Mouse (Mus musculus) spleen, postnatal 10 days (tissue): ENCODE measurements around the gene Ranbp9.

Experiments used
- DNase-seq, 2 experiments: peaks; one replicate each; pipeline ENCODE4 v3.0.0; 2021 to 2022; ENCODE audit warnings: low spot score in 2 of 2

Ranbp9 gene

GRCm38 (mm10) chr13:43480957-43481858 is at the start of gene Ranbp9:
Ranbp9 (minus strand) TSS chr13:43481282.
- peak; percentile 82 for DNase-seq

- DNase-seq, result no peak
These were observed 49.2 kb upstream of the Ranbp9 start for GRCm38 (mm10) chr13:43530129-43530831.

GRCm38 (mm10) chr13:43526289-43526688 is 45.2 kb upstream of the Ranbp9 start:
- DNase-seq, result no peak

- DNase-seq, result no peak
These were observed 44.5 kb upstream of the Ranbp9 start for GRCm38 (mm10) chr13:43525363-43526134.

- DNase-seq, result no peak
These were observed 43.6 kb upstream of the Ranbp9 start for GRCm38 (mm10) chr13:43524491-43525362.

GRCm38 (mm10) chr13:43523906-43524480 is 42.9 kb upstream of the Ranbp9 start:
- DNase-seq, result no peak

- DNase-seq, result no peak
These were observed 40.9 kb upstream of the Ranbp9 start for GRCm38 (mm10) chr13:43521940-43522339.

- no peak for DNase-seq
These were observed 38.2 kb upstream of the Ranbp9 start for GRCm38 (mm10) chr13:43519251-43519650.

GRCm38 (mm10) chr13:43517371-43517770 is 36.3 kb upstream of the Ranbp9 start:
- DNase-seq, result no peak

- DNase-seq, result no peak
These were observed 35.8 kb upstream of the Ranbp9 start for GRCm38 (mm10) chr13:43516931-43517330.

- DNase-seq, result no peak
These were observed 35.0 kb upstream of the Ranbp9 start for GRCm38 (mm10) chr13:43516119-43516518.

- no peak for DNase-seq
These were observed 33.9 kb upstream of the Ranbp9 start for GRCm38 (mm10) chr13:43514950-43515358.

- DNase-seq, result no peak
These were observed 31.7 kb upstream of the Ranbp9 start for GRCm38 (mm10) chr13:43512736-43513135.

- no peak for DNase-seq
These were observed 24.7 kb upstream of the Ranbp9 start for GRCm38 (mm10) chr13:43505798-43506197.

- peak in 1 of 2 experiments; percentile 58 for DNase-seq
These were observed 22.3 kb upstream of the Ranbp9 start for GRCm38 (mm10) chr13:43503395-43503850.

GRCm38 (mm10) chr13:43501601-43502000 is 20.5 kb upstream of the Ranbp9 start:
- DNase-seq, result no peak

- DNase-seq, result no peak
These were observed 19.4 kb upstream of the Ranbp9 start for GRCm38 (mm10) chr13:43500483-43500850.

- no peak for DNase-seq
These were observed 18.8 kb upstream of the Ranbp9 start for GRCm38 (mm10) chr13:43499731-43500482.

- no peak for DNase-seq
These were observed 17.8 kb upstream of the Ranbp9 start for GRCm38 (mm10) chr13:43498849-43499248.

- DNase-seq, result no peak
These were observed 16.7 kb upstream of the Ranbp9 start for GRCm38 (mm10) chr13:43497769-43498168.
